Mouse (Mus musculus) testis, adult 2 months (tissue): ENCODE results near the gene Ppm1h.

Source experiments
- CTCF ChIP-seq: fragments of 200-500 bp; IDR thresholded peaks from 2 replicates; pipeline ENCODE4 v1.5.1; 2012; ENCODE audit warnings: low read depth, mild to moderate bottlenecking, inconsistent platforms, low read length, moderate library complexity; ENCODE audit not compliant: control insufficient read depth, insufficient read depth, insufficient replicate concordance
- POLR2A ChIP-seq: fragments of 200-500 bp; IDR thresholded peaks from 2 replicates; pipeline ENCODE4 v1.6.1; 2012; ENCODE audit warnings: low read depth, mild to moderate bottlenecking, inconsistent platforms, low read length, moderate library complexity; ENCODE audit not compliant: control insufficient read depth

GRCm38 (mm10) chr10:122774169-122774568 is 95.6 kb downstream of the Ppm1h start:
- no peak for TF ChIP-seq CTCF
- TF ChIP-seq POLR2A: no peak
